Mouse (Mus musculus) urinary bladder, postnatal 10 days (tissue): ENCODE measurements around the gene Gm5926.
"Not testable (repeated sequence)": the region's sequence is repeated elsewhere in the genome, so short reads cannot be mapped to it uniquely, and the experiment has no call there.

Experiments
- DNase-seq: peaks from one replicate; pipeline ENCODE4 v3.0.0; 2022; ENCODE audit warnings: low spot score

Gm5926 gene

GRCm38 (mm10) chrX:32650416-32650815 is at the start of gene Gm5926:
Gene Gm5926 (plus strand): TSS chrX:32650716.
- not testable (repeated sequence) for DNase-seq

- not testable (repeated sequence) for DNase-seq
Measured at GRCm38 (mm10) chrX:32601008-32601407, 49.5 kb upstream of the Gm5926 start.

- DNase-seq: not testable (repeated sequence)
Measured at GRCm38 (mm10) chrX:32601425-32601824, 49.1 kb upstream of the Gm5926 start.
